Comparison of ENCODE assay signal across 18 mouse cellular contexts in genomic region chr13:3673622-3674021, GRCm38 (mm10). TPM values are rescaled to one million over a fixed set of nuclear protein-coding genes. Genes with fewer than 3 reads are reported as not detected.
DNase-seq lines count a peak whose midpoint lies in the region; ATAC-seq lines count a peak whose summit lies in the region.
"Had no signal": no experiment of that assay in that cellular context is flagged by ENCODE, and none has a peak within 500 bp of the region (broad histone marks: within the 10 kb centered on the region; RNA-seq: fewer than 3 reads in every experiment).

No protein-coding gene starts in this region.

- H3K4me1 ChIP-seq in heart, embryonic 10.5 days, result 0 out of 2 replicates have a peak, but pooled peaks cover 9% of the 10 kb centered on the region
- H3K4me1 ChIP-seq in embryonic facial prominence, embryonic 11.5 days (ENCODE audit: control insufficient read depth, insufficient read depth, low read length), result no peaks in the 10 kb centered on the region
- no peaks in the 10 kb centered on the region for H3K4me1 ChIP-seq in hindbrain, embryonic 11.5 days (replicated peaks; ENCODE audit: control insufficient read depth, insufficient read depth, low read length)
- H3K4me1 ChIP-seq in hindbrain, embryonic 13.5 days (replicated peaks), result no peaks in the 10 kb centered on the region
- H3K4me1 ChIP-seq: midbrain, embryonic 13.5 days had no signal

- no peaks in the 10 kb centered on the region; the same call in 1 of the 2 replicates for H3K9me3 ChIP-seq in heart, embryonic 10.5 days
- no peaks in the 10 kb centered on the region for H3K9me3 ChIP-seq in embryonic facial prominence, embryonic 11.5 days (replicated peaks; ENCODE audit: control insufficient read depth, low read length)
- no peaks in the 10 kb centered on the region for H3K9me3 ChIP-seq in hindbrain, embryonic 11.5 days (ENCODE audit: control insufficient read depth, low read length)
- H3K9me3 ChIP-seq in hindbrain, embryonic 13.5 days, result no peaks in the 10 kb centered on the region

- peak; percentile 31; the same call in 1 of the 2 replicates for ATAC-seq in embryonic facial prominence, embryonic 11.5 days (replicated peaks; ENCODE audit: insufficient number of reproducible peaks, low FRiP score, low TSS enrichment, low read depth)
- ATAC-seq in hindbrain, embryonic 11.5 days (ENCODE audit: low FRiP score), result no peak
- no peak for ATAC-seq in hindbrain, embryonic 13.5 days (ENCODE audit: low FRiP score)
- ATAC-seq: forebrain, embryonic 14.5 days; hindbrain, embryonic 16.5 days; midbrain, embryonic 13.5 days; Patski had no signal

- intact Hi-C loops in heart, postnatal 10 days (cut with DNase I), result no loop called here

- H3K27ac ChIP-seq in heart, embryonic 10.5 days, result no peak overlapping the region
- no peak overlapping the region for H3K27ac ChIP-seq in embryonic facial prominence, embryonic 11.5 days (replicated peaks; ENCODE audit: low read depth, low read length)
- H3K27ac ChIP-seq in hindbrain, embryonic 11.5 days (ENCODE audit: low read depth, low read length), result no peak overlapping the region
- H3K27ac ChIP-seq in hindbrain, embryonic 13.5 days, result no peak overlapping the region
- H3K27ac ChIP-seq: midbrain, embryonic 13.5 days; stomach, postnatal 0 days had no signal

- 84% methylated on average over 4 of the region's 4 CpGs for WGBS in heart, embryonic 10.5 days
- whole genome bisulfite sequencing in embryonic facial prominence, embryonic 11.5 days, result 54% methylated on average over 4 of the region's 4 CpGs
- 73% methylated on average over 4 of the region's 4 CpGs for WGBS in hindbrain, embryonic 11.5 days
- 77% methylated on average over 4 of the region's 4 CpGs for WGBS in hindbrain, embryonic 13.5 days

- peak; percentile 26 to 31 for DNase-seq in heart, postnatal 10 days
- no peak for DNase-seq in heart, embryonic 10.5 days (ENCODE audit: low spot score)
- DNase-seq in embryonic facial prominence, embryonic 11.5 days (ENCODE audit: low spot score), result no peak
- peak; percentile 31 for DNase-seq in gastrocnemius, postnatal 10 days
- peak; percentile 77 for DNase-seq in lung, postnatal 10 days
- DNase-seq in hindbrain, embryonic 11.5 days (ENCODE audit: low spot score), result no peak
- no peak for DNase-seq in right cerebral cortex, adult 2 months (ENCODE audit: low spot score in 2 of 2)
- DNase-seq: cerebellum, postnatal 25 days; kidney, adult 11 months; kidney, postnatal 14 days; right cerebral cortex, adult 18-20 months; thymus, postnatal 14 days had no signal

- H3K4me3 ChIP-seq in heart, embryonic 10.5 days, result no peak overlapping the region
- no peak overlapping the region for H3K4me3 ChIP-seq in embryonic facial prominence, embryonic 11.5 days (ENCODE audit: low read depth, low read length)
- no peak overlapping the region for H3K4me3 ChIP-seq in hindbrain, embryonic 11.5 days (ENCODE audit: low read depth, low read length)
- no peak overlapping the region for H3K4me3 ChIP-seq in hindbrain, embryonic 13.5 days
- H3K4me3 ChIP-seq: midbrain, embryonic 13.5 days had no signal

- no peaks in the 10 kb centered on the region for H3K27me3 ChIP-seq in heart, embryonic 10.5 days (ENCODE audit: insufficient read depth, poor library complexity, severe bottlenecking)
- no peaks in the 10 kb centered on the region for H3K27me3 ChIP-seq in embryonic facial prominence, embryonic 11.5 days (ENCODE audit: control insufficient read depth, insufficient read depth, low read length)
- H3K27me3 ChIP-seq in hindbrain, embryonic 11.5 days (ENCODE audit: control insufficient read depth, insufficient read depth, low read length), result no peaks in the 10 kb centered on the region
- H3K27me3 ChIP-seq in hindbrain, embryonic 13.5 days, result no peaks in the 10 kb centered on the region
- H3K27me3 ChIP-seq: midbrain, embryonic 13.5 days; Patski had no signal

- no peak overlapping the region for H3K9ac ChIP-seq in embryonic facial prominence, embryonic 11.5 days (replicated peaks; ENCODE audit: low read length)
- no peak overlapping the region for H3K9ac ChIP-seq in hindbrain, embryonic 11.5 days (ENCODE audit: low read depth, low read length)
- H3K9ac ChIP-seq in hindbrain, embryonic 13.5 days, result no peak overlapping the region
- H3K9ac ChIP-seq: midbrain, embryonic 13.5 days had no signal

- H3K4me2 ChIP-seq in embryonic facial prominence, embryonic 11.5 days (ENCODE audit: low read depth, low read length), result no peak overlapping the region
- no peak overlapping the region for H3K4me2 ChIP-seq in hindbrain, embryonic 11.5 days (replicated peaks; ENCODE audit: low read depth, low read length)
- H3K4me2 ChIP-seq in hindbrain, embryonic 13.5 days, result no peak overlapping the region
- H3K4me2 ChIP-seq: midbrain, embryonic 13.5 days had no signal

- no peaks in the 10 kb centered on the region for H3K36me3 ChIP-seq in heart, embryonic 10.5 days
- no peaks in the 10 kb centered on the region for H3K36me3 ChIP-seq in embryonic facial prominence, embryonic 11.5 days (replicated peaks; ENCODE audit: control insufficient read depth, insufficient read depth, low read depth, low read length)
- H3K36me3 ChIP-seq in hindbrain, embryonic 11.5 days (ENCODE audit: control insufficient read depth, insufficient read depth, low read length), result no peaks in the 10 kb centered on the region
- no peaks in the 10 kb centered on the region for H3K36me3 ChIP-seq in hindbrain, embryonic 13.5 days
- H3K36me3 ChIP-seq: midbrain, embryonic 13.5 days had no signal

RNA-seq across cellular contexts. Expression of gene Asb13, which starts 39.8 kb away (rescaled TPM):
- total RNA-seq in heart, postnatal 10 days (2021), result 1 to 10 TPM; 6.7 to 8.2 TPM
- 6.8 and 9.4 TPM in 2 replicates for polyA plus RNA-seq in heart, embryonic 10.5 days (2016; fragmentation: Nextera tagmentation; extraction: Ambion mirVana)
- 8.5 and 9.6 TPM in 2 replicates for polyA plus RNA-seq in embryonic facial prominence, embryonic 11.5 days (2014; fragmentation: Nextera tagmentation; extraction: Ambion mirVana)
- total RNA-seq in gastrocnemius, postnatal 10 days (2021), result 1 to 10 TPM; 6.9 to 7.3 TPM
- polyA plus RNA-seq in hindbrain, embryonic 11.5 days (2014; fragmentation: Nextera tagmentation; extraction: Ambion mirVana), result 7.8 and 13.2 TPM in 2 replicates
- 12.3 and 15.2 TPM in 2 replicates for polyA plus RNA-seq in hindbrain, embryonic 13.5 days (2015; fragmentation: Nextera tagmentation; extraction: Ambion mirVana)

Comparison
In these comparisons a context has a peak if more than half of its experiments do, and no peak if none do; other contexts are left out.
1. DNase-seq: peak in heart, postnatal 10 days (2 of 2), gastrocnemius, postnatal 10 days (single experiment) and lung, postnatal 10 days (single experiment); none in heart, embryonic 10.5 days (single experiment), embryonic facial prominence, embryonic 11.5 days (single experiment), hindbrain, embryonic 11.5 days (single experiment) and right cerebral cortex, adult 2 months (0 of 2).